9 mouse cellular contexts compared by ENCODE assay signal in the genomic region with DNA sequence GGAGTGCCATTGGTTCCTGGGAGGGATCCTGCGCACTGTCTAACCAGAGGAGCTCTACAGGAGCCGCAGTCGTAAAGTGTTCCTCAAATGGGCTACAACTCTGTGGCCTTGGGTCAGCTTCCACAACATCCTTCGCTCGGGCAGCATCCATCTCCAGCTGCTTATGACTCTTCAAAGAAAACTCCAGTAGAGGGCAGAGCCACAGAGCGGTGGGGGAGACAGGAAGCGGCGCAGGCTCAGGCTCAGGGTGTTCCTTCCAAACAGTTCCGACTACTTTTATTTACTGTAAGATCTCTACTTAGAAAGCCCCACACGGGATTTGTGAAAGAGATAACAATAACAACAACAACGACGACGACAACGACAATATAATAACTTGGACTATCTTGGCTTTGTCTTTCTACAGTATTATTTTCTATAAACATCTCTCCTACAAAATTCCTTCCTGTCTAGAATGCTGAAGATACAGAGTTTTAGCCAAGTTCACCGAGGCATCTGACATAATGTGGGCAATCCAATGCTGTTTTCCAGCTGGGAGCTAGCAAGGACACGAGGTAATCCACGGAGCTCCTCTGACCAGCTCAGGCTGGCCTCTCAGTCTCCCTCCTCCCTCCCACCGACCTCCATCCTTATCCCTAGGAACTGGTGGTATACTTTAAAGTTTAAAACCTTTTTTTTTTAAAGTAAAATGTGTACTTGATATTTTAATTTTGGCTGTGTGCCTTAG.
DNase-seq lines count a peak whose midpoint lies in the region; ATAC-seq and TF ChIP-seq lines count a peak whose summit lies in the region.
"Had no signal": no experiment of that assay in that cellular context is flagged by ENCODE, and none has a peak within 500 bp of the region (broad histone marks: within the 10 kb centered on the region; RNA-seq: fewer than 3 reads in every experiment).

No protein-coding gene starts in this region.

- no peak overlapping the region for H3K9ac ChIP-seq in intestine, postnatal 0 days (ENCODE audit: low read depth, low read length)
- H3K9ac ChIP-seq: liver, embryonic 15.5 days had no signal

- H3K4me2 ChIP-seq in intestine, postnatal 0 days (replicated peaks; ENCODE audit: low read depth): no peak overlapping the region
- H3K4me2 ChIP-seq: liver, embryonic 15.5 days had no signal

- ATAC-seq in intestine, postnatal 0 days: no peak

- H3K4me3 ChIP-seq in intestine, postnatal 0 days (ENCODE audit: low read depth, low read length): no peak overlapping the region
- no peak overlapping the region for H3K4me3 ChIP-seq in small intestine, adult 2 months (ENCODE audit: low read depth, low read length)
- H3K4me3 ChIP-seq: liver, embryonic 15.5 days had no signal

- peak; percentile 63 for TF ChIP-seq CTCF in intestine, postnatal 0 days (IDR thresholded peaks at IDR 0.05; ENCODE audit: low read depth)
- TF ChIP-seq CTCF in small intestine, adult 2 months (IDR thresholded peaks at IDR 0.05; ENCODE audit: extremely low read depth, insufficient read length, insufficient replicate concordance, low read depth, low read length): peak; percentile 35; the same call in 1 of the 2 replicates

- peak; percentile 29 for DNase-seq in adrenal gland, postnatal 10 days
- DNase-seq in adrenal gland, adult 18-20 months (ENCODE audit: low spot score in 2 of 2): no peak
- peak; percentile 63 for DNase-seq in ovary, postnatal 36 days (ENCODE audit: low spot score)
- no peak for DNase-seq in ovary, postnatal 10 days (ENCODE audit: low spot score)
- no peak for DNase-seq in spleen, postnatal 36 days (ENCODE audit: low spot score in 2 of 2)
- DNase-seq in cerebellum, adult 18-20 months: no peak

- H3K9me3 ChIP-seq in intestine, postnatal 0 days (ENCODE audit: control insufficient read depth): no peaks in the 10 kb centered on the region
- H3K9me3 ChIP-seq: liver, embryonic 15.5 days had no signal

- no peaks in the 10 kb centered on the region for H3K36me3 ChIP-seq in intestine, postnatal 0 days (ENCODE audit: control insufficient read depth, insufficient read depth)
- no peaks in the 10 kb centered on the region for H3K36me3 ChIP-seq in small intestine, adult 2 months (ENCODE audit: control insufficient read depth, insufficient read depth, low read length)
- H3K36me3 ChIP-seq: liver, embryonic 15.5 days had no signal

- WGBS in intestine, postnatal 0 days: 59% methylated on average over 18 of the region's 18 CpGs
- WGBS in small intestine, adult 2 months: 71% methylated on average over 18 of the region's 18 CpGs

- no peak for TF ChIP-seq POLR2A in small intestine, adult 2 months (IDR thresholded peaks at IDR 0.05; ENCODE audit: low read depth, low read length)

- H3K4me1 ChIP-seq in intestine, postnatal 0 days (replicated peaks; ENCODE audit: control insufficient read depth, insufficient read depth, low read length): no peaks in the 10 kb centered on the region
- no peaks in the 10 kb centered on the region; the same call in 1 of the 2 replicates for H3K4me1 ChIP-seq in small intestine, adult 2 months (ENCODE audit: control insufficient read depth, insufficient read depth, insufficient read length, low read length)
- H3K4me1 ChIP-seq: liver, embryonic 15.5 days had no signal

- H3K27ac ChIP-seq in intestine, postnatal 0 days (ENCODE audit: low read depth, low read length): no peak overlapping the region
- no peak overlapping the region for H3K27ac ChIP-seq in small intestine, adult 2 months (ENCODE audit: insufficient read depth, low read depth, low read length)
- H3K27ac ChIP-seq: liver, embryonic 15.5 days had no signal

- H3K27me3 ChIP-seq in intestine, postnatal 0 days (replicated peaks; ENCODE audit: control insufficient read depth, insufficient read depth, low read length): no peaks in the 10 kb centered on the region
- H3K27me3 ChIP-seq in small intestine, adult 2 months (ENCODE audit: control insufficient read depth, insufficient read depth, low read length): no peaks in the 10 kb centered on the region
- H3K27me3 ChIP-seq: liver, embryonic 15.5 days had no signal

Comparison
In these comparisons a context has a peak if more than half of its experiments do, and no peak if none do; other contexts are left out.
1. DNase-seq: peak in adrenal gland, postnatal 10 days (single experiment) and ovary, postnatal 36 days (single experiment); none in adrenal gland, adult 18-20 months (0 of 2), ovary, postnatal 10 days (single experiment), spleen, postnatal 36 days (0 of 2) and cerebellum, adult 18-20 months (0 of 2).